Mouse (Mus musculus): ENCODE results near the gene Col4a2. TPM values are rescaled to one million over a fixed set of nuclear protein-coding genes. Genes with fewer than 3 reads are reported as not detected.

Col4a2 gene
- polyA plus RNA-seq, 1 experiment from 2014 or later: 33.8 TPM

GRCm38 (mm10) chr8:11401183-11401582, 88.6 kb downstream of the Col4a2 start:
- H3K4me1 ChIP-seq (ENCODE audit: control insufficient read depth, insufficient read depth, low read length): peaks cover 7% of the 10 kb centered on the region
- H3K4me2 ChIP-seq (ENCODE audit: low read length): no peak overlapping the region
- H3K27me3 ChIP-seq (ENCODE audit: control insufficient read depth, insufficient read depth, low read depth, low read length): no peaks in the 10 kb centered on the region
- no peak overlapping the region for H3K9ac ChIP-seq (ENCODE audit: low read depth, low read length)
- H3K9me3 ChIP-seq (replicated peaks; ENCODE audit: control insufficient read depth, low read length, poor library complexity, severe bottlenecking): no peaks in the 10 kb centered on the region
- no peak overlapping the region for H3K4me3 ChIP-seq (ENCODE audit: low read depth, low read length)
- H3K27ac ChIP-seq (ENCODE audit: low read length): no peak overlapping the region
- 92% methylated on average over 5 of the region's 5 CpGs for WGBS
- no peak for ATAC-seq
- no peaks in the 10 kb centered on the region for H3K36me3 ChIP-seq (ENCODE audit: control insufficient read depth, insufficient read depth, low read length)

- Histone ChIP-seq H3K27ac (ENCODE audit: low read length) (no peak overlapping the region), H3K4me2 (ENCODE audit: low read length) (no peak overlapping the region), H3K4me1 (ENCODE audit: control insufficient read depth, insufficient read depth, low read length) (peaks cover 10% of the 10 kb centered on the region), H3K36me3 (ENCODE audit: control insufficient read depth, insufficient read depth, low read length) (no peaks in the 10 kb centered on the region), H3K9ac (ENCODE audit: low read depth, low read length) (no peak overlapping the region), H3K27me3 (ENCODE audit: control insufficient read depth, insufficient read depth, low read depth, low read length) (no peaks in the 10 kb centered on the region), H3K4me3 (ENCODE audit: low read depth, low read length) (no peak overlapping the region), H3K9me3 (replicated peaks; ENCODE audit: control insufficient read depth, low read length, poor library complexity, severe bottlenecking) (no peaks in the 10 kb centered on the region)
- ATAC-seq: no peak
- 91% methylated on average over 4 of the region's 4 CpGs for WGBS
Observed at GRCm38 (mm10) chr8:11402220-11402619, 89.6 kb downstream of the Col4a2 start.

GRCm38 (mm10) chr8:11403813-11404212, 91.2 kb downstream of the Col4a2 start:
- H3K27me3 ChIP-seq (ENCODE audit: control insufficient read depth, insufficient read depth, low read depth, low read length): no peaks in the 10 kb centered on the region
- no peaks in the 10 kb centered on the region for H3K36me3 ChIP-seq (ENCODE audit: control insufficient read depth, insufficient read depth, low read length)
- H3K4me2 ChIP-seq (ENCODE audit: low read length): no peak overlapping the region
- H3K4me1 ChIP-seq (ENCODE audit: control insufficient read depth, insufficient read depth, low read length): peaks cover 10% of the 10 kb centered on the region
- WGBS: 94% methylated on average over 9 of the region's 9 CpGs
- no peak overlapping the region for H3K9ac ChIP-seq (ENCODE audit: low read depth, low read length)
- no peak for ATAC-seq
- H3K9me3 ChIP-seq (replicated peaks; ENCODE audit: control insufficient read depth, low read length, poor library complexity, severe bottlenecking): no peaks in the 10 kb centered on the region
- H3K27ac ChIP-seq (ENCODE audit: low read length): no peak overlapping the region
- no peak overlapping the region for H3K4me3 ChIP-seq (ENCODE audit: low read depth, low read length)

GRCm38 (mm10) chr8:11404614-11405013, 92.0 kb downstream of the Col4a2 start:
- Histone ChIP-seq H3K4me2 (ENCODE audit: low read length) (no peak overlapping the region), H3K36me3 (ENCODE audit: control insufficient read depth, insufficient read depth, low read length) (no peaks in the 10 kb centered on the region), H3K9ac (ENCODE audit: low read depth, low read length) (no peak overlapping the region), H3K4me3 (ENCODE audit: low read depth, low read length) (no peak overlapping the region), H3K4me1 (ENCODE audit: control insufficient read depth, insufficient read depth, low read length) (peaks cover 10% of the 10 kb centered on the region), H3K9me3 (replicated peaks; ENCODE audit: control insufficient read depth, low read length, poor library complexity, severe bottlenecking) (no peaks in the 10 kb centered on the region), H3K27ac (ENCODE audit: low read length) (no peak overlapping the region), H3K27me3 (ENCODE audit: control insufficient read depth, insufficient read depth, low read depth, low read length) (no peaks in the 10 kb centered on the region)
- no peak for ATAC-seq
- WGBS: 72% methylated on average over 4 of the region's 4 CpGs

- peak overlapping the region; percentile 65 for H3K27ac ChIP-seq (ENCODE audit: low read length)
- H3K27me3 ChIP-seq (ENCODE audit: control insufficient read depth, insufficient read depth, low read depth, low read length): no peaks in the 10 kb centered on the region
- H3K9me3 ChIP-seq (replicated peaks; ENCODE audit: control insufficient read depth, low read length, poor library complexity, severe bottlenecking): no peaks in the 10 kb centered on the region
- no peak overlapping the region for H3K9ac ChIP-seq (ENCODE audit: low read depth, low read length)
- H3K4me3 ChIP-seq (ENCODE audit: low read depth, low read length): no peak overlapping the region
- H3K4me1 ChIP-seq (ENCODE audit: control insufficient read depth, insufficient read depth, low read length): peaks cover 10% of the 10 kb centered on the region
- 35% methylated on average over 13 of the region's 13 CpGs for WGBS
- ATAC-seq: peak; percentile 85
- H3K36me3 ChIP-seq (ENCODE audit: control insufficient read depth, insufficient read depth, low read length): no peaks in the 10 kb centered on the region
- no peak overlapping the region for H3K4me2 ChIP-seq (ENCODE audit: low read length)
Observed at GRCm38 (mm10) chr8:11405722-11406481, 93.3 kb downstream of the Col4a2 start.

GRCm38 (mm10) chr8:11411504-11412124, 99.0 kb downstream of the Col4a2 start:
- 0 out of 2 replicates have a peak overlapping the region, but pooled peaks have one; percentile 10 for H3K27ac ChIP-seq (ENCODE audit: low read length)

GRCm38 (mm10) chr8:11412450-11412849, 99.8 kb downstream of the Col4a2 start:
- WGBS: 63% methylated on average over 5 of the region's 5 CpGs
- H3K27ac ChIP-seq (ENCODE audit: low read length): no peak overlapping the region
- ATAC-seq: no peak

More at GRCm38 (mm10) chr8:11411504-11412124, 99.0 kb downstream of the Col4a2 start:
- no peak for ATAC-seq
- no peak overlapping the region for H3K4me2 ChIP-seq (ENCODE audit: low read length)
- peaks cover 17% of the 10 kb centered on the region for H3K4me1 ChIP-seq (ENCODE audit: control insufficient read depth, insufficient read depth, low read length)
- H3K9ac ChIP-seq (ENCODE audit: low read depth, low read length): 0 out of 2 replicates have a peak overlapping the region, but pooled peaks have one; percentile 34
- no peaks in the 10 kb centered on the region for H3K9me3 ChIP-seq (replicated peaks; ENCODE audit: control insufficient read depth, low read length, poor library complexity, severe bottlenecking)
- 72% methylated on average over 12 of the region's 12 CpGs for WGBS
- no peaks in the 10 kb centered on the region for H3K36me3 ChIP-seq (ENCODE audit: control insufficient read depth, insufficient read depth, low read length)
- H3K27me3 ChIP-seq (ENCODE audit: control insufficient read depth, insufficient read depth, low read depth, low read length): no peaks in the 10 kb centered on the region
- no peak overlapping the region for H3K4me3 ChIP-seq (ENCODE audit: low read depth, low read length)

GRCm38 (mm10) chr8:11414304-11414703, 101.7 kb downstream of the Col4a2 start:
- no peaks in the 10 kb centered on the region for H3K27me3 ChIP-seq (ENCODE audit: control insufficient read depth, insufficient read depth, low read depth, low read length)
- 13% methylated on average over 8 of the region's 8 CpGs for WGBS
- ATAC-seq: peak; percentile 82
- peak overlapping the region; percentile 39; the same call in 1 of the 2 replicates for H3K9ac ChIP-seq (ENCODE audit: low read depth, low read length)
- H3K9me3 ChIP-seq (replicated peaks; ENCODE audit: control insufficient read depth, low read length, poor library complexity, severe bottlenecking): no peaks in the 10 kb centered on the region
- peak overlapping the region; percentile 13 for H3K4me2 ChIP-seq (ENCODE audit: low read length)
- H3K27ac ChIP-seq (ENCODE audit: low read length): peak overlapping the region; percentile 78
- H3K4me3 ChIP-seq (ENCODE audit: low read depth, low read length): no peak overlapping the region
- peaks cover 20% of the 10 kb centered on the region for H3K4me1 ChIP-seq (ENCODE audit: control insufficient read depth, insufficient read depth, low read length)
- H3K36me3 ChIP-seq (ENCODE audit: control insufficient read depth, insufficient read depth, low read length): no peaks in the 10 kb centered on the region

More at GRCm38 (mm10) chr8:11412450-11412849, 99.8 kb downstream of the Col4a2 start:
- no peak overlapping the region for H3K4me2 ChIP-seq (ENCODE audit: low read length)
- H3K4me3 ChIP-seq (ENCODE audit: low read depth, low read length): no peak overlapping the region
- H3K36me3 ChIP-seq (ENCODE audit: control insufficient read depth, insufficient read depth, low read length): no peaks in the 10 kb centered on the region
- H3K4me1 ChIP-seq (ENCODE audit: control insufficient read depth, insufficient read depth, low read length): peaks cover 17% of the 10 kb centered on the region
- 0 out of 2 replicates have a peak overlapping the region, but pooled peaks have one; percentile 34 for H3K9ac ChIP-seq (ENCODE audit: low read depth, low read length)
- no peaks in the 10 kb centered on the region for H3K27me3 ChIP-seq (ENCODE audit: control insufficient read depth, insufficient read depth, low read depth, low read length)
- H3K9me3 ChIP-seq (replicated peaks; ENCODE audit: control insufficient read depth, low read length, poor library complexity, severe bottlenecking): no peaks in the 10 kb centered on the region

GRCm38 (mm10) chr8:11415089-11415488, 102.5 kb downstream of the Col4a2 start:
- peak overlapping the region; percentile 78 for H3K27ac ChIP-seq (ENCODE audit: low read length)
- H3K4me3 ChIP-seq (ENCODE audit: low read depth, low read length): no peak overlapping the region
- no peak overlapping the region for H3K4me2 ChIP-seq (ENCODE audit: low read length)
- WGBS: 84% methylated on average over 10 of the region's 10 CpGs
- no peak overlapping the region for H3K9ac ChIP-seq (ENCODE audit: low read depth, low read length)
- no peaks in the 10 kb centered on the region for H3K36me3 ChIP-seq (ENCODE audit: control insufficient read depth, insufficient read depth, low read length)
- no peaks in the 10 kb centered on the region for H3K27me3 ChIP-seq (ENCODE audit: control insufficient read depth, insufficient read depth, low read depth, low read length)
- no peaks in the 10 kb centered on the region for H3K9me3 ChIP-seq (replicated peaks; ENCODE audit: control insufficient read depth, low read length, poor library complexity, severe bottlenecking)
- no peak for ATAC-seq
- H3K4me1 ChIP-seq (ENCODE audit: control insufficient read depth, insufficient read depth, low read length): peaks cover 20% of the 10 kb centered on the region

Data from midbrain, embryonic 16.5 days (tissue).